Mouse (Mus musculus) CD4-positive helper T cell, adult 2 months (primary cell): Measurements from ENCODE around the gene Zfp462.

Source experiments
- DNase-seq: peaks from one replicate; pipeline ENCODE4 v3.0.0-alpha.2; 2012; ENCODE audit warnings: low read depth, missing footprints, low spot score

The Zfp462 gene

DNA sequence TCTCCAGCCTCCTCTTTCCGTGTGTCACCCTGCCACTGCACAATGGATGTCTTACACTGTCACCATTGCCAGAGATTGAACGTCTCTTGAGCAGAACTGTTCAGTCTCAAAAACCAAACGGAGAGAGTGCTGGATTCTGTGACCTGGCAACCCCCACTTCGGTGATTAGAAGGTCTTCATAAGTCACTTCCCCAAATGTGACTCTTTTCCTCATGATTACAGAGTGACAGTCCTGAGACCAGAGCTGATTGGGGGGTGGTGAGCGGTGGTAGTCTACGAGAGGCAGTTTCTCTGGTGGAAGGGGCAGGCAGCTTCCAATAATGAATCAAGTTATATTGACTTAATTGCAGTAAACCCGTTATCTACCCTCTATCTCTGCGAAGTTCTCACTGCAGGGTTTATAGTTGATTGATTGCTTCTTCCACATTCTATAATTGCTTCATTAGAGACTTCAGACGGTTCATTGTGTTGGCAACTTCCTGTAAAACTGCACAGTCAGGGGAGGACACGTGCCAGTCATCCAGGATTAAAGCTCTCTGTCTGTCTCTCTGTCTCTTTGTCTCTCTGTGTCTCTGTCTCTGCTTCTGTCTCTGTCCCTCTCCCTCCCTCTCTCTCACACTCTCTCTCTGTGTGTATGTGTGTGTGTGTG lies 173.1 kb downstream of the Zfp462 start:
- no peak for DNase-seq

DNA sequence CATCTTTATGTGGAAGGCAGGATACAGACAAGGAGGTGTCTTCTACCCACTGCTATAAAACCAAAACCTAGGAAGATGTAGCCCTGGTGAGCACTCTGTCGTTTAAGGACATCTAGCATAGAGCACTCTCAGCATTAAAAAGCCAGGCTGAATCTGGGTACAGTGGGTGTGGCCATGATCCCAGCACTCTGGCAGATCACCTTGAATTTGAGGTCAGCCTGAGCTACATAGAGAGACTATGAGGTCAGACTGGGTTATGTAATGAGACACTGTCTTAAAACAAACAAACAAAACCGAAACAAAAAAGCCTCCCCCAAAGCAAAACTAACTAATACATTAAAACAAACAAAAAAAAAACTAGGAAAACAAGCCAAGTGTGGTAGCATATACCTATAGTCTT lies 176.3 kb downstream of the Zfp462 start:
- no peak for DNase-seq

- DNase-seq: no peak
Observed at GRCm38 (mm10) chr4:55121952-55122351, 177.1 kb downstream of the Zfp462 start.

GRCm38 (mm10) chr4:55124126-55124525 lies 179.3 kb downstream of the Zfp462 start:
- no peak for DNase-seq

DNA sequence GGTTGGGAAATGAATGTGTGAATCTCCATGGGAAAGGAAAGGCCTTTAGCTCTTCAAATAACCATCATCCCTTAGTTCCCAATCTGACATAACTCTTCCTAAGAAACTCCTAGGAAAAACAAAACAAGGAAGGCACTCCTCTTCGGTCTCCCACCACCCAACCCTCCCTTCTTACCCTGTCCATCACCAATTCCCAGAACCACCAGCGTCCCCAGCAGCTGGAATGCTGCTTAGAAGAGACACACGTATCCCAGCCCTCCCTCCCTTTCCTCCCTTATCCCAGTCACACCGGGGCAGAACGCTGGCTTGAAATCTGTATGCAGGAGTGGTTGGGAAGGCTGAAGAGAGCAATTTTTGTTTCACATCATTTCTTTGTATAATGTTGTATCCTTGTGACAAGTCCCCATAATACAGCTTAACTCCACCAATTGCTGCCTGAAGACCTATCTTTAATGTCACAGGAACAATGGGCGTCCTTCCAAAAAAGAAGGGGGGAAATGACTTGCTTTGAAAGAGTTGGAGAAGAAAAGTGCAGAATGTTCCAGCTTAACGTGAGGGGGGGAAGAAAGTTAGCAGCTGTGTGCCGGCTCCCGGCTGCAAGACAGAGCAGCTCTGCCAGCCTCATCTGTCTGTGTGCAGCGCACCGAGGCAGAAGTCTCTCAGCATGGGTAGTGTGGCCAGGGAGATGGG lies 180.3 kb downstream of the Zfp462 start:
- no peak for DNase-seq

GRCm38 (mm10) chr4:55125738-55126054 lies 180.8 kb downstream of the Zfp462 start:
- DNase-seq: no peak

DNA sequence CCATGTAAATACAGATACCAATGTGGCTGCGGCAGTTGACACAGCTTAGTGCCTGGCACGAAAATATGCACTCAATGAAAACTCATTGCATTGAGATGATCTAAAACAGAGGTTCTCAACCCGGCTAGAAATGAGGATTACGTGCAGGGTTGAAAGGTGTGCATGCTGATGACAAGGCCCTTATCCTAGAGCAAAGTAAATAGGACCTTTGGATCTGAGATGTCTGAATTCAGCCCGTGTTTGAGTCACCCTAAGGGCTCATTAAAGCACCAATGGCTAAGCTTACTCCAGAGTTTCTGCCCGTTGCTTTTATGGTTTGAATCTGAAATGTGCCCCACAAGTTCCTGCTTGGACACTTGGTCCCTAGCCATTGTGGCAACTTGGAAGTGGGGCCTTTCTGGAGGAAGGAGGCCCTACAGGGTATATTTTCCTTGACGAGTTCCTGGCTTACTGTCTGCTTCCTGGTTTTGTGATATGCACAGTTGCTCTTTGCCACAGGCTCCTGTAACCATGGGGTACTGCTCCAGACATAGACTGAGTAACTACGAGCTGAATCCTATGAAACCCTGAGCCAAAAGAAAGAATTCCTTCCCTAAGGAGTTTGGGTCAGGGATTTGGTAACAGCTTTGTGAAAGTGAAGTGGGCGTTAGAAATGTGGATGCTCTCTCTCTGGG lies 182.5 kb downstream of the Zfp462 start:
- DNase-seq: no peak

GRCm38 (mm10) chr4:55128088-55128835 lies 183.4 kb downstream of the Zfp462 start:
- no peak for DNase-seq
